Mouse (Mus musculus) spleen, adult 2 months (tissue): ENCODE data around the gene Cadm1. TPM values are rescaled to one million over a fixed set of nuclear protein-coding genes. Genes with fewer than 3 reads are reported as not detected.
A peak's percentile ranks its signal among the peaks of the same experiment; 100 is the strongest.

Source experiments
- DNase-seq, 2 experiments: peaks; one replicate each; pipeline versions ENCODE4 v3.0.0 to v3.0.0-alpha.2; 2012 to 2021; ENCODE audit warnings: low spot score in 2 of 2, low read depth in 1 of 2
- H3K27ac ChIP-seq: fragments of 200-500 bp; 2 replicates; pipeline ENCODE4 v1.5.1; 2012; ENCODE audit warnings: low read length, inconsistent platforms; ENCODE audit not compliant: insufficient read depth
- H3K27me3 ChIP-seq: fragments of 200-500 bp; 2 replicates; pipeline ENCODE4 v1.6.1; 2012; ENCODE audit warnings: mild to moderate bottlenecking, moderate library complexity, low read length, inconsistent platforms; ENCODE audit not compliant: control insufficient read depth, insufficient read depth
- H3K36me3 ChIP-seq: fragments of 200-500 bp; 2 replicates; pipeline ENCODE4 v1.6.1; 2012; ENCODE audit warnings: mild to moderate bottlenecking, low read length, inconsistent platforms; ENCODE audit not compliant: control insufficient read depth, insufficient read depth
- H3K4me1 ChIP-seq: fragments of 200-500 bp; 2 replicates; pipeline ENCODE4 v1.6.1; 2011; ENCODE audit warnings: inconsistent platforms; ENCODE audit not compliant: control insufficient read depth, insufficient read depth, insufficient read length
- H3K4me3 ChIP-seq: fragments of 200-500 bp; 2 replicates; pipeline ENCODE4 v1.5.1; 2011; ENCODE audit warnings: mild to moderate bottlenecking, inconsistent platforms; ENCODE audit not compliant: insufficient read depth, insufficient read length; ENCODE audit errors: extremely low read depth
- CTCF ChIP-seq: fragments of 200-500 bp; IDR thresholded peaks from 2 replicates; pipeline ENCODE4 v1.5.1; 2011; ENCODE audit warnings: mild to moderate bottlenecking, inconsistent platforms; ENCODE audit not compliant: insufficient read depth, insufficient read length, insufficient replicate concordance; ENCODE audit errors: extremely low read depth
- POLR2A ChIP-seq: fragments of 200-500 bp; IDR thresholded peaks from 2 replicates; pipeline ENCODE4 v1.6.1; 2011; ENCODE audit warnings: low read depth, low read length, inconsistent platforms
- WGBS: fragments of 180-500 bp; shearing (Covaris S2); methylation state at CpG from one replicate; pipeline ENCODE4 v1.1.7; 2018; 5-methylcytosine and 5-hydroxymethylcytosine counted together
- polyA plus RNA-seq: library from polyadenylated mRNA; depleted of rRNA; stranded (reverse); fragments of >200 nt; gene quantifications from 2 replicates; pipeline ENCODE4 v1.2.3, GENCODE M21; 2012

The Cadm1 gene
- polyA plus RNA-seq, 1 experiment: 13.0 TPM

DNA sequence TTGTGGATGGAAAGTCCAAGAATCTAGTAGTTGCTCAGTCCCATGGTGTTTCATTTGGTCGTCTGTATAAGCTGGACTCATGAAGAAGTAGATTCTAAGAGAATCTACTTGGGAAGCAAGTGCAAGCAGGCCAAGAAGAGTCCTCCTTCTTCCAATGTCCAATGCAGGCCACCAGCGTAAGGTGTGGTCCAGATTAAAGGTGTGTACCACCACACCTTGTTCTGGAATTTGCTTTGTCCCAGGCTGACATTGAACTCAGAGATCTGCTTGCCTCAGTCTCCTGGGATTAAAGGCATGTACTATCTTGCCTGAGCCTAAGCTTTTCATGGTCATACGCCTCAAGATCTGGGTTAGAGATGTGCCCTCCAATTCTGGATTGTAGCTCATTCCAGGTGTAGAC lies 17.5 kb upstream of the Cadm1 start:
- 87% methylated on average over 3 of the region's 3 CpGs for WGBS
- H3K27ac ChIP-seq: no peak overlapping the region
- H3K4me3 ChIP-seq: no peak overlapping the region
- H3K36me3 ChIP-seq: no peaks in the 10 kb centered on the region
- no peak for DNase-seq
- H3K27me3 ChIP-seq: no peaks in the 10 kb centered on the region
- no peaks in the 10 kb centered on the region for H3K4me1 ChIP-seq
- no peak for TF ChIP-seq CTCF
- no peak for TF ChIP-seq POLR2A

DNA sequence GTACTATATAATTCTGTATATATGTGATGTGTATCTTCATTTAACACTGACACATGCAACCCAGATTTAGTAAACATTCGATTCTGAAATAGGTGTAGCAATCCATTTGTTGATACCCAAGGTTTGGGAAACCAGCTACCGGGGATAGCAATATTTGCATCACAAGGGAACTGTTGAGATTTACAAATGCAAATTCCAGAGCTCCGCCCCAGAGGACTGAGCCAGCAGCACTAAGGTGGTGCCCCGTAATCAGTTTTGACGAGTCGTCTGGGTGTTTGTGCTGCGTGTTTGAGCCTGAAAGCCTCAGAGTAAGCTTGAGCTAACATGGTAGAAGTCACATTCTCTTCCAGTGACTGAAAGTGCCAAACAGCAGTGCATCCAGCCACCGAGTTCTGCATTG lies 15.7 kb upstream of the Cadm1 start:
- WGBS: 29% methylated on average over 8 of the region's 8 CpGs
- no peaks in the 10 kb centered on the region for H3K36me3 ChIP-seq
- no peak overlapping the region for H3K4me3 ChIP-seq
- no peaks in the 10 kb centered on the region for H3K4me1 ChIP-seq
- no peaks in the 10 kb centered on the region for H3K27me3 ChIP-seq
- no peak for DNase-seq
- TF ChIP-seq POLR2A (no peak), CTCF (no peak)
- no peak overlapping the region for H3K27ac ChIP-seq

DNA sequence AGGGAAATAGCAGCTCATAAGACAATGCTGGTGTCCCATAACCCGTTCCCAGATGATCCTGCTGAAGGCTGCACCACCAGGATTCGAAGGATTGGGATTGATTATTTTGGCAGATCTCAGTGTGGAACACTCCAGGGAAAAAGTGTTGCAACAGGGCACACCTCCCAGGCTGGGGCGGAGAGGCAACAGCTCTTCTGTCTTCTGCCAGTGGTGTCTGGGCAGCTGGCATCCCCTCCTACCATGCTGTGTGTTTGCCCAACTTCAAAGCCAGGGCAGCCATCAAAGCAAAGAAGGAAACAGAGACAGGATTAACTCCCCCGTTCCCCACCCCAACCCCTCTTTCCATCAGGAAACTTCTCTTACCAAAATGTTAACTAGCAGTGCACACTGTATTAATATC lies 13.7 kb upstream of the Cadm1 start:
- no peaks in the 10 kb centered on the region for H3K36me3 ChIP-seq
- 61% methylated on average over 4 of the region's 4 CpGs for WGBS
- H3K4me1 ChIP-seq: no peaks in the 10 kb centered on the region
- no peak overlapping the region for H3K4me3 ChIP-seq
- H3K27ac ChIP-seq: no peak overlapping the region
- no peak for TF ChIP-seq POLR2A
- no peak for TF ChIP-seq CTCF
- no peaks in the 10 kb centered on the region for H3K27me3 ChIP-seq
- DNase-seq: no peak

DNA sequence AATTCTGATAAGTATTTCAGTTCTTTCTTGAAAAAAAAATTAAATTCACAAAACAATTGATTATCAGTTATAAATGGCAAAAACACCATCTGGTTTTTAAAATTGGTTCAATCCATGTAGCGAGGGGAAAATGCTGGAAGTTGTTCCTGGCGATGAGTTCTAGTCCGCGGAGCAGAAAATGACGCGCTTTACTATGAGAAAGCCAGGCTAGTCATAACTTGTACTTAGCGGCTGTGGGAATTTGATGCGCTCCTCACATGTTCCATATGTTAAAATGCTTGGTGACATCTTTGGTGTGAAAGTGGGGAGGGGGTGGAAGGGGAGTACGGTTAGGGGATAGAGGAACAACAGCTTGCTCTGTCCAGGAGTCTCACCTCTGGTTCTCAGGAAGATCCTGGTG lies 2.7 kb upstream of the Cadm1 start:
- DNase-seq: no peak
- H3K27me3 ChIP-seq: peaks cover 24% of the 10 kb centered on the region

DNA sequence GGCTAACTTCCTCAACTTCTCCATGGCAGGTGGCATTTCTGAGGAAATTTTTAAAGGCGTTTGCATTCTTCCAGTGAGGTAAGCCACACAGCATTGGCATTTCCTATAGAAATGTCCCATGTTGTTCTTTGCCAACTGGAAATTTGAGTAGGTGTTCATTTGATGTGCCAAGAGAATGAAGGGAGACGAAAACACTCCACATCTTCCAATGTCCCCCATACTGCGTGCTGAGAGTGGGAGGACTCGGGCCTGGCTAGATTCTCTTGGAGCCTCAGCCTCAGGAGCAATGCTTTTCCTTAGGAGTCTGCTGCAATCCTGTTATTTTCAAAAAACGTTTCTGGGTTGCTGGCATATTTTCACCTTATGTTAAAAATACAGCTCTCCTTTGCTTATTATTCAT lies 2.2 kb upstream of the Cadm1 start:
- TF ChIP-seq POLR2A: no peak
- TF ChIP-seq CTCF: no peak
- no peaks in the 10 kb centered on the region for H3K36me3 ChIP-seq
- H3K4me3 ChIP-seq: no peak overlapping the region
- DNase-seq: no peak
- no peak overlapping the region for H3K27ac ChIP-seq
- WGBS: 85% methylated on average over 5 of the region's 5 CpGs
- peaks cover 26% of the 10 kb centered on the region for H3K27me3 ChIP-seq
- peaks cover 4% of the 10 kb centered on the region; the same call in 1 of the 2 replicates for H3K4me1 ChIP-seq

More for the DNA sequence above, 2.7 kb upstream of the Cadm1 start:
- no peak overlapping the region for H3K4me3 ChIP-seq
- H3K36me3 ChIP-seq: no peaks in the 10 kb centered on the region
- H3K4me1 ChIP-seq: peaks cover 4% of the 10 kb centered on the region; the same call in 1 of the 2 replicates
- TF ChIP-seq POLR2A (no peak), CTCF (no peak)
- H3K27ac ChIP-seq: no peak overlapping the region
- 95% methylated on average over 9 of the region's 9 CpGs for WGBS

DNA sequence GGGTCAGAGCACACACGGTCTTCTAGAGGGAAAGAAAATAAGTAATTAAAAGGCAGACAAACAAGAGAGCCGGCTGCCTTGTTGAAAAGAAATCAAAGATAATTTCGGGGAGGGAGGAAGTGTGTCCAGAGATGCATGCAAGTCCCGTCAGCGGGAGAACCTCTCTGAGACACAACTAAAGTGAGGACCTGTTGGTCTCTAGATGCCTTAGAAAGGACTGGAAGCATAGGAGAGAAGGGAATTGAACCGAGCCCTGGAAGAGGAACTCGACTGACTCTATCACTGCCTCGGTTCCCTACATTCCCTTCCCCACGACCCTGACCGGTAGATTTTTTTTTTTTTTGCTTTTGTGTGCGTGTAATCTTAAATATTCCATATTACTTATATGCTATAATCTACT lies 791 bp upstream of the Cadm1 start:
- Histone ChIP-seq H3K27me3 (peaks cover 29% of the 10 kb centered on the region), H3K27ac (no peak overlapping the region), H3K36me3 (no peaks in the 10 kb centered on the region), H3K4me1 (peaks cover 4% of the 10 kb centered on the region; the same call in 1 of the 2 replicates), H3K4me3 (no peak overlapping the region)
- TF ChIP-seq CTCF (no peak), POLR2A (no peak)
- DNase-seq: no peak
- 7% methylated on average over 11 of the region's 11 CpGs for WGBS

DNA sequence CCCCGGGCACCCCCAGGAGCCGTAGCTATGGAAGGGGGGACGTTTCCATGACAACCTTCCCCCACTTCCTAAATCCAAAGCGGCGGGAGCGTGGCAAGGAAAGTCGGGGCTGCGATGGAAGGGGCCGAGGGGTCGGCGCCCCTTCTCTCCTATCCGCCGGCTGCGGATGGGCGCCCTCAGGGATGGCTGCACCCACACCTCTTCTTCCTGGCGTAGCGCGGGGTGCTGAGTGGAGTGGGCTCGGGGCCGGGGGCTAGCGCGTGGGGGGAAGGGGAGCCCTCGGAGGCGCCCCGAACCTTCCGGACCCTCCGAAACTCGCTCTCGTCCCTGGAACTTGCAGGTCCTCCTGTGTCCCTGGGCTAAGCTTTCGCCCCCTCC lies 560 bp downstream of the Cadm1 start:
- TF ChIP-seq POLR2A (no peak), CTCF (no peak)
- H3K4me1 ChIP-seq: peaks cover 4% of the 10 kb centered on the region; the same call in 1 of the 2 replicates
- H3K4me3 ChIP-seq: peak overlapping the region; percentile 45
- peaks cover 29% of the 10 kb centered on the region for H3K27me3 ChIP-seq
- no peaks in the 10 kb centered on the region for H3K36me3 ChIP-seq
- WGBS: 1% methylated on average over 26 of the region's 30 CpGs
- no peak overlapping the region for H3K27ac ChIP-seq
- DNase-seq: no peak
